Mouse (Mus musculus) adipose tissue, adult 10 weeks (tissue): Measurements from ENCODE around the gene A530064D06Rik. TPM values are rescaled to one million over a fixed set of nuclear protein-coding genes. Genes with fewer than 3 reads are reported as not detected.

ENCODE experiments used
- polyA plus RNA-seq: library from polyadenylated mRNA; stranded (reverse); fragments of 350-450 nt; fragmentation: Illumina TruSeq; extraction: RNeasy Lipid Tissue Mini Kit (QIAGEN cat#74804); gene quantifications from one replicate; pipeline ENCODE4 v1.2.3, GENCODE M21; 2014; ENCODE audit warnings: low read depth, low replicate concordance

A530064D06Rik gene
- 0.74 TPM for polyA plus RNA-seq

GRCm38 (mm10) chr17:48167103-48167502, at the start of gene A530064D06Rik:
A530064D06Rik (minus strand) TSS chr17:48167275.

GRCm38 (mm10) chr17:48146120-48146519, 21.0 kb downstream of the A530064D06Rik start, which contains the start of gene 9830107B12Rik:
9830107B12Rik (minus strand) TSS chr17:48146268.

Other genes with a start within 250 kb of the A530064D06Rik start
- gene Foxp4, start 242.6 kb downstream of the A530064D06Rik start, polyA plus RNA-seq, result 17.8 TPM
- 0.46 TPM for gene 1700122O11Rik, start 129.0 kb downstream of the A530064D06Rik start, polyA plus RNA-seq
- 2.0 TPM for gene 1700067P10Rik, start 78.0 kb downstream of the A530064D06Rik start, polyA plus RNA-seq
- gene 9830107B12Rik, start 21.0 kb downstream of the A530064D06Rik start, polyA plus RNA-seq, result not detected
- not detected for gene Trem1, start 65.5 kb upstream of the A530064D06Rik start, polyA plus RNA-seq
- gene Trem3, start 80.5 kb upstream of the A530064D06Rik start, polyA plus RNA-seq, result not detected
- gene Treml4, start 97.0 kb upstream of the A530064D06Rik start, polyA plus RNA-seq, result 0.53 TPM
- gene Treml2, start 132.2 kb upstream of the A530064D06Rik start, polyA plus RNA-seq, result 0.36 TPM
- 0.68 TPM for gene B430306N03Rik, start 148.9 kb upstream of the A530064D06Rik start, polyA plus RNA-seq
- 11.4 TPM for gene Trem2, start 179.1 kb upstream of the A530064D06Rik start, polyA plus RNA-seq
- gene Treml1, start 192.6 kb upstream of the A530064D06Rik start, polyA plus RNA-seq, result not detected
- 24.5 TPM for gene Nfya, start 242.6 kb upstream of the A530064D06Rik start, polyA plus RNA-seq
- 39.9 TPM for gene Oard1, start 242.7 kb upstream of the A530064D06Rik start, polyA plus RNA-seq